Mouse (Mus musculus): ENCODE data around the gene Tmem117. TPM values are rescaled to one million over a fixed set of nuclear protein-coding genes. Genes with fewer than 3 reads are reported as not detected.

The Tmem117 gene
- polyA plus RNA-seq, 1 experiment from 2014 or later: 0.18 TPM

GRCm38 (mm10) chr15:94630553-94630952 is 1.5 kb downstream of the Tmem117 start:
- ATAC-seq (replicated peaks; ENCODE audit: low FRiP score) (no peak), DNase-seq (ENCODE audit: low spot score) (no peak)
- Histone ChIP-seq H3K27ac (ENCODE audit: low read depth, low read length) (no peak overlapping the region), H3K4me3 (ENCODE audit: low read depth, low read length) (no peak overlapping the region), H3K36me3 (ENCODE audit: control insufficient read depth, insufficient read depth, low read length) (no peaks in the 10 kb centered on the region), H3K27me3 (replicated peaks; ENCODE audit: control insufficient read depth, insufficient read depth, low read length) (peaks cover 29% of the 10 kb centered on the region), H3K9ac (ENCODE audit: low read depth, low read length) (no peak overlapping the region), H3K9me3 (ENCODE audit: control insufficient read depth, low read length) (no peaks in the 10 kb centered on the region), H3K4me1 (replicated peaks; ENCODE audit: control insufficient read depth, insufficient read depth, low read length) (no peaks in the 10 kb centered on the region), H3K4me2 (no peak overlapping the region)
- WGBS: 62% methylated on average over 4 of the region's 4 CpGs

GRCm38 (mm10) chr15:94634524-94634923 is 5.5 kb downstream of the Tmem117 start:
- Histone ChIP-seq H3K9ac (ENCODE audit: low read depth, low read length) (no peak overlapping the region), H3K4me3 (ENCODE audit: low read depth, low read length) (no peak overlapping the region), H3K9me3 (ENCODE audit: control insufficient read depth, low read length) (no peaks in the 10 kb centered on the region), H3K4me2 (no peak overlapping the region), H3K36me3 (ENCODE audit: control insufficient read depth, insufficient read depth, low read length) (no peaks in the 10 kb centered on the region), H3K4me1 (replicated peaks; ENCODE audit: control insufficient read depth, insufficient read depth, low read length) (no peaks in the 10 kb centered on the region), H3K27ac (ENCODE audit: low read depth, low read length) (no peak overlapping the region), H3K27me3 (replicated peaks; ENCODE audit: control insufficient read depth, insufficient read depth, low read length) (peaks cover 15% of the 10 kb centered on the region)
- 71% methylated on average over 11 of the region's 11 CpGs for WGBS
- DNase-seq (ENCODE audit: low spot score): no peak
- ATAC-seq (replicated peaks; ENCODE audit: low FRiP score): no peak

DNA sequence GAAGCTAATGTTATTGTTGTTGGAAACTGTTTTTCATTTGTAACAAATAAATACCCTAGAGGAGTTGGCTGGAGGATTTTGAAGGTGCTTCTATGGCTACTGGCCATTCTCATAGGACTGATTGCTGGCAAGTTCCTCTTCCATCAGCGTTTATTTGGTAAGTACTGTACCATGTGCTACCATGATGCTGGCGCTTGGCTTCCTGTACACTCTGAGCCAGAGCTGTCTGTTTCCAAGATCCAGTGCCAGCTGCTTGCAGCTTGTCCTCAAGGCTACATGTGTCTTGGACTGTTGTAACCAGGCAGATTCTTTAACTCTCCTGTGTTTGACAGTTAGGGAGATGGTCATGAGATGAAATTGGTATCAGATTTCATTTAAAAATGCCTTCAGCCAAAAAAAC is 9.2 kb downstream of the Tmem117 start:
- Histone ChIP-seq H3K36me3 (ENCODE audit: control insufficient read depth, insufficient read depth, low read length) (no peaks in the 10 kb centered on the region), H3K9ac (ENCODE audit: low read depth, low read length) (no peak overlapping the region), H3K9me3 (ENCODE audit: control insufficient read depth, low read length) (no peaks in the 10 kb centered on the region), H3K4me1 (replicated peaks; ENCODE audit: control insufficient read depth, insufficient read depth, low read length) (no peaks in the 10 kb centered on the region), H3K27ac (ENCODE audit: low read depth, low read length) (no peak overlapping the region), H3K27me3 (replicated peaks; ENCODE audit: control insufficient read depth, insufficient read depth, low read length) (no peaks in the 10 kb centered on the region), H3K4me3 (ENCODE audit: low read depth, low read length) (no peak overlapping the region), H3K4me2 (no peak overlapping the region)
- WGBS: 70% methylated on average over 2 of the region's 2 CpGs
- DNase-seq (ENCODE audit: low spot score) (no peak), ATAC-seq (replicated peaks; ENCODE audit: low FRiP score) (no peak)

DNA sequence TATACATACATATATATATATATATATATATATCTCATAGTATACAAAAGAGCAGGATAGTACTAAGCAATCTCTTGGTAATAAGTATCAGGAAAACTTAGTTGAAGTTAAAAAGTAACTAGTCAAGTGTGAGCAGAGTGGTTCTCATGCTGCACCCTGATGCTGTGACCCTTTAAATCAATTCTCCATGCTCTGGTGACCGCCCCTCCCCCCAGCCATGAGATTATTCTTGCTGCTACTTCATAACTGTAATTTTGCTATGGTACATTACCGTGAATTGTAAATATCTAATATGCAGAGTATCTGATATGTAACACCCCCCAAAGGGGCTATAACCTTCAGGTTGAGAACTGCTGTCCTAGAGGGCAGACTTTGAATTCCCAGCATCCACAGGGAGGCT is 10.1 kb downstream of the Tmem117 start:
- Histone ChIP-seq H3K9ac (ENCODE audit: low read depth, low read length) (no peak overlapping the region), H3K36me3 (ENCODE audit: control insufficient read depth, insufficient read depth, low read length) (no peaks in the 10 kb centered on the region), H3K27ac (ENCODE audit: low read depth, low read length) (no peak overlapping the region), H3K4me3 (ENCODE audit: low read depth, low read length) (no peak overlapping the region), H3K4me1 (replicated peaks; ENCODE audit: control insufficient read depth, insufficient read depth, low read length) (no peaks in the 10 kb centered on the region), H3K9me3 (ENCODE audit: control insufficient read depth, low read length) (no peaks in the 10 kb centered on the region), H3K27me3 (replicated peaks; ENCODE audit: control insufficient read depth, insufficient read depth, low read length) (no peaks in the 10 kb centered on the region), H3K4me2 (no peak overlapping the region)
- no peak for ATAC-seq (replicated peaks; ENCODE audit: low FRiP score)
- 81% methylated on average over 2 of the region's 2 CpGs for WGBS
- no peak for DNase-seq (ENCODE audit: low spot score)

GRCm38 (mm10) chr15:94646012-94646411 is 17.0 kb downstream of the Tmem117 start:
- Histone ChIP-seq H3K9me3 (ENCODE audit: control insufficient read depth, low read length) (no peaks in the 10 kb centered on the region), H3K9ac (ENCODE audit: low read depth, low read length) (no peak overlapping the region), H3K4me2 (no peak overlapping the region), H3K27me3 (replicated peaks; ENCODE audit: control insufficient read depth, insufficient read depth, low read length) (no peaks in the 10 kb centered on the region; the same call in 1 of the 2 replicates), H3K4me3 (ENCODE audit: low read depth, low read length) (no peak overlapping the region), H3K27ac (ENCODE audit: low read depth, low read length) (no peak overlapping the region), H3K36me3 (ENCODE audit: control insufficient read depth, insufficient read depth, low read length) (no peaks in the 10 kb centered on the region), H3K4me1 (replicated peaks; ENCODE audit: control insufficient read depth, insufficient read depth, low read length) (no peaks in the 10 kb centered on the region)
- WGBS: 72% methylated on average over 6 of the region's 6 CpGs
- ATAC-seq (replicated peaks; ENCODE audit: low FRiP score) (no peak), DNase-seq (ENCODE audit: low spot score) (no peak)

- Histone ChIP-seq H3K4me3 (ENCODE audit: low read depth, low read length) (no peak overlapping the region), H3K9me3 (ENCODE audit: control insufficient read depth, low read length) (no peaks in the 10 kb centered on the region), H3K27ac (ENCODE audit: low read depth, low read length) (no peak overlapping the region), H3K4me2 (no peak overlapping the region), H3K27me3 (replicated peaks; ENCODE audit: control insufficient read depth, insufficient read depth, low read length) (peaks cover 5% of the 10 kb centered on the region; the same call in 1 of the 2 replicates), H3K36me3 (ENCODE audit: control insufficient read depth, insufficient read depth, low read length) (no peaks in the 10 kb centered on the region), H3K9ac (ENCODE audit: low read depth, low read length) (no peak overlapping the region), H3K4me1 (replicated peaks; ENCODE audit: control insufficient read depth, insufficient read depth, low read length) (no peaks in the 10 kb centered on the region)
- DNase-seq (ENCODE audit: low spot score): no peak
- no peak for ATAC-seq (replicated peaks; ENCODE audit: low FRiP score)
- 75% methylated on average over 8 of the region's 8 CpGs for WGBS
Measured at GRCm38 (mm10) chr15:94648430-94648829, 19.4 kb downstream of the Tmem117 start.

GRCm38 (mm10) chr15:94649071-94649765 is 20.2 kb downstream of the Tmem117 start:
- Histone ChIP-seq H3K9me3 (ENCODE audit: control insufficient read depth, low read length) (no peaks in the 10 kb centered on the region), H3K4me1 (replicated peaks; ENCODE audit: control insufficient read depth, insufficient read depth, low read length) (no peaks in the 10 kb centered on the region), H3K9ac (ENCODE audit: low read depth, low read length) (no peak overlapping the region), H3K4me3 (ENCODE audit: low read depth, low read length) (no peak overlapping the region), H3K36me3 (ENCODE audit: control insufficient read depth, insufficient read depth, low read length) (no peaks in the 10 kb centered on the region), H3K27ac (ENCODE audit: low read depth, low read length) (no peak overlapping the region), H3K27me3 (replicated peaks; ENCODE audit: control insufficient read depth, insufficient read depth, low read length) (peaks cover 5% of the 10 kb centered on the region; the same call in 1 of the 2 replicates), H3K4me2 (no peak overlapping the region)
- no peak for ATAC-seq (replicated peaks; ENCODE audit: low FRiP score)
- 65% methylated on average over 17 of the region's 17 CpGs for whole genome bisulfite sequencing
- DNase-seq (ENCODE audit: low spot score): no peak

DNA sequence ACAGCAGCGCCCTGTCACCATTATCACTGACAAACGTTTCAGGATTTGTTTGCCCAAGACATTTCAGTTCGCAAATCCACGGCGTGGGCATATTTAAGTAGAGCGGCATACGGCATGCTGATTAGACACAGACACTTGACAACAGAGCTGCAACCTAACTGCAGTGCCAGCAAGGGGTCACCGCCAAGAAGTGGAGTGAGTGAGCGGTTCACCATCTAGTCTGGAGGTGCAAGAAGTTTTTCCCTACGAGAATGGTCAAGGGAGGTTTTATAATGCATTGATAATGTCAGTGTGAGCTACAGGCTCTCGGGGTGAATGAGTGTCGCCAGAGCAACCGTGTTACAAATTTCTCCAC is 20.7 kb downstream of the Tmem117 start:
- H3K4me2 ChIP-seq: no peak overlapping the region
- H3K9ac ChIP-seq (ENCODE audit: low read depth, low read length): no peak overlapping the region
- no peak for ATAC-seq (replicated peaks; ENCODE audit: low FRiP score)
- no peaks in the 10 kb centered on the region for H3K9me3 ChIP-seq (ENCODE audit: control insufficient read depth, low read length)
- H3K4me1 ChIP-seq (replicated peaks; ENCODE audit: control insufficient read depth, insufficient read depth, low read length): no peaks in the 10 kb centered on the region
- DNase-seq (ENCODE audit: low spot score): no peak
- no peak overlapping the region for H3K4me3 ChIP-seq (ENCODE audit: low read depth, low read length)
- no peak overlapping the region for H3K27ac ChIP-seq (ENCODE audit: low read depth, low read length)
- 66% methylated on average over 13 of the region's 13 CpGs for WGBS
- no peaks in the 10 kb centered on the region for H3K36me3 ChIP-seq (ENCODE audit: control insufficient read depth, insufficient read depth, low read length)
- H3K27me3 ChIP-seq (replicated peaks; ENCODE audit: control insufficient read depth, insufficient read depth, low read length): peaks cover 5% of the 10 kb centered on the region; the same call in 1 of the 2 replicates

GRCm38 (mm10) chr15:94651350-94651749 is 22.3 kb downstream of the Tmem117 start:
- Histone ChIP-seq H3K4me2 (no peak overlapping the region), H3K4me3 (ENCODE audit: low read depth, low read length) (no peak overlapping the region), H3K36me3 (ENCODE audit: control insufficient read depth, insufficient read depth, low read length) (no peaks in the 10 kb centered on the region), H3K27ac (ENCODE audit: low read depth, low read length) (no peak overlapping the region), H3K4me1 (replicated peaks; ENCODE audit: control insufficient read depth, insufficient read depth, low read length) (no peaks in the 10 kb centered on the region), H3K27me3 (replicated peaks; ENCODE audit: control insufficient read depth, insufficient read depth, low read length) (peaks cover 5% of the 10 kb centered on the region; the same call in 1 of the 2 replicates), H3K9me3 (ENCODE audit: control insufficient read depth, low read length) (no peaks in the 10 kb centered on the region), H3K9ac (ENCODE audit: low read depth, low read length) (no peak overlapping the region)
- DNase-seq (ENCODE audit: low spot score) (no peak), ATAC-seq (replicated peaks; ENCODE audit: low FRiP score) (no peak)
- 69% methylated on average over 9 of the region's 9 CpGs for WGBS
